Mouse (Mus musculus): Measurements from ENCODE around the gene Tlx1.
A peak's percentile ranks its signal among the peaks of the same experiment; 100 is the strongest.

GRCm38 (mm10) chr19:45112444-45112843, 38.0 kb upstream of the Tlx1 start:
- TF ChIP-seq CTCF (IDR thresholded peaks at IDR 0.05; ENCODE audit: low read depth, low read length) (peak; percentile 16; the same call in 1 of the 2 replicates), POLR2A (IDR thresholded peaks at IDR 0.05; ENCODE audit: borderline replicate concordance, low read depth, low read length) (no peak)
